Mouse (Mus musculus) MEL (cell line): ENCODE results near the gene Rnf19b.

ENCODE experiments used
- EP300 ChIP-seq, 2 experiments: IDR thresholded peaks; 2 replicates each; pipeline ENCODE4 v1.6.1; 2011; ENCODE audit warnings: improper control_type of control experiment in 2 of 2, low read length in 2 of 2, low read depth in 1 of 2, mild to moderate bottlenecking in 1 of 2
- ETS1 ChIP-seq: IDR thresholded peaks from 2 replicates; pipeline ENCODE4 v1.6.1; 2012; ENCODE audit warnings: low read depth, mild to moderate bottlenecking, inconsistent platforms, low read length, improper control_type of control experiment, moderate library complexity
- MAFK ChIP-seq: IDR thresholded peaks from 2 replicates; pipeline ENCODE4 v1.6.1; 2011; ENCODE audit warnings: low read depth, mild to moderate bottlenecking, low read length, improper control_type of control experiment, borderline replicate concordance
- MXI1 ChIP-seq: IDR thresholded peaks from 2 replicates; pipeline ENCODE4 v1.6.1; 2011; ENCODE audit warnings: mild to moderate bottlenecking, low read depth, low read length, improper control_type of control experiment
- POLR2A ChIP-seq, 2 experiments: IDR thresholded peaks; 2 replicates each; pipeline ENCODE4 v1.6.1; 2011 to 2012; ENCODE audit warnings: low read length in 2 of 2, mild to moderate bottlenecking in 2 of 2, control low read depth in 1 of 2, improper control_type of control experiment in 1 of 2, low read depth in 1 of 2, moderate library complexity in 1 of 2; ENCODE audit not compliant: control insufficient read depth in 1 of 2, insufficient read depth in 1 of 2, poor library complexity in 1 of 2
- POLR2AphosphoS5 ChIP-seq: IDR thresholded peaks from 2 replicates; pipeline ENCODE4 v1.6.1; 2012; ENCODE audit warnings: low read depth, borderline replicate concordance, mild to moderate bottlenecking, inconsistent platforms, low read length, moderate library complexity, mixed read lengths

- no peak for TF ChIP-seq MXI1
- no peak for TF ChIP-seq MAFK
- no peak for TF ChIP-seq ETS1
- TF ChIP-seq POLR2A (IDR thresholded peaks at IDR 0.05; ENCODE audit: control insufficient read depth in 1 of 2, insufficient read depth in 1 of 2, low read depth in 1 of 2, low read length in 2 of 2, poor library complexity in 1 of 2): no peak
- TF ChIP-seq POLR2AphosphoS5: no peak
- TF ChIP-seq EP300 (IDR thresholded peaks at IDR 0.05; ENCODE audit: low read depth in 1 of 2, low read length in 2 of 2): no peak
Observed at GRCm38 (mm10) chr4:129117720-129118510, 59.8 kb downstream of the Rnf19b start.
